Mouse (Mus musculus) adrenal gland, postnatal 4 days (tissue): ENCODE measurements around the gene Bicdl1. TPM values are rescaled to one million over a fixed set of nuclear protein-coding genes. Genes with fewer than 3 reads are reported as not detected.

Experiments
- DNase-seq, 2 experiments: peaks; one replicate each; pipeline ENCODE4 v3.0.0; 2021 to 2022; ENCODE audit warnings: low spot score in 2 of 2, mixed read lengths in 2 of 2
- total RNA-seq, 2 experiments: library from RNA; stranded (reverse); gene quantifications; 2 replicates each; pipeline ENCODE4 v1.2.3; 2021

Gene Bicdl1
- total RNA-seq, 2 experiments from 2014 or later = 16.1 to 18.0 TPM

DNA sequence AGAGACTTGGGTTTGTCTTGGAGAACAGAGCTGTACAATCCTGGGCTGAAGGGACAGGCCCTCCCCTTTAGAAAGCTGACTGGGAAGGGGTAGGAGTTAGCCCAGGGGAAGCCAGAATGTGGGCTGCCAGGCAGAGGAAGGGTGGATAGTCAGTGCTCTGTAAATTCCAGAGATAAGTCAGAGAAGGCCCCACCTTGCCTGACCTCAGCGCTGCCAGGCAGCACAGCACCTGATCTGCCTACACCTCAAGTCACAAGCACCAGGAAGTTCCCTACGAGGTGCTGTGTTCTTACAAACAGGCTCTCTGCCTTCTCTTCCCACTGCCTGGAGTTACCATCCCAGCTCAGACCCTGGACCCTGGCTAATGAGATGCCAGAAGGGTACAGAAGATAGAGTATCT lies 61.0 kb downstream of the Bicdl1 start:
- DNase-seq = no peak

DNA sequence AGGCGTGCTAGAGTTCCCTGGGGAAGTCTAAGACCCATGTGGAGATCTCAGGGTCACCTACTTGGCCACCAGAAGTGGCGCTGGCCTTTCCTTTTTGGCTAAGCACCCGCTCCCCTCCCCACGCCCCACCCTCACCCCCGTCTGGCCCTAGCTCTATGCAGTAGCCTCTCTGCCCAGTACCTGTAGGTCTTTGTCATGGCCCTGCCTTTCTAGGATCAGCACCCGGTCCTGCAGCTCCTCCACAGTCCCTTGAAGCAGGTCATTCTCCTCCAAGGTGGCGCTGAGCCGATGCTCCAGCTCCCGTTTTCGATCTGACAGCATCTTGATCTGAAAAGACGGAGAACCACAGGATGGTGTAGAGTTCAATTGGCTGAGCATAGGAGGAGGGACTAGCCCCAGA lies 61.4 kb downstream of the Bicdl1 start:
- no peak for DNase-seq

DNA sequence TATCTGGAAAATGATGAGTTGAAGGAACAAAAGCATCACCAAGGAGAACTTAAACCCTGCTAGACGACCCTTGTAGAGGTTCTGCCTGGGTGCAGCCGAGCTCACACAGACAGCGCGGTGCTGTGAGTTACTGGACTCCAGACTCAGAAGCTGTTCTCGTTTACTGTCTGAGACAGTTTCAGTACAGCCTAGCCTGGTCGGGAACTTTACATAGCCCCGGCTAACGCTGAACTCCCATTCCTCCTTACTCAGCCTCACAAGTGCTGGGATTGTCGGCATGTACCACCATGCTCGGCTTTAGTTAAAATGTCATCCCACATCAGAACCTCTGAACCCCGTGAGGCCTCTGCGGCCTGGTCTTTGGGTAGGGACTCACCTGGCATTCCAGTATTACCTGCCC lies 62.4 kb downstream of the Bicdl1 start:
- DNase-seq = no peak

- DNase-seq = no peak
Observed at GRCm38 (mm10) chr5:115667894-115668293, 63.5 kb downstream of the Bicdl1 start.

GRCm38 (mm10) chr5:115667210-115667609 lies 64.2 kb downstream of the Bicdl1 start:
- no peak for DNase-seq

- DNase-seq = no peak
Observed at GRCm38 (mm10) chr5:115666366-115667065, 64.9 kb downstream of the Bicdl1 start.

DNA sequence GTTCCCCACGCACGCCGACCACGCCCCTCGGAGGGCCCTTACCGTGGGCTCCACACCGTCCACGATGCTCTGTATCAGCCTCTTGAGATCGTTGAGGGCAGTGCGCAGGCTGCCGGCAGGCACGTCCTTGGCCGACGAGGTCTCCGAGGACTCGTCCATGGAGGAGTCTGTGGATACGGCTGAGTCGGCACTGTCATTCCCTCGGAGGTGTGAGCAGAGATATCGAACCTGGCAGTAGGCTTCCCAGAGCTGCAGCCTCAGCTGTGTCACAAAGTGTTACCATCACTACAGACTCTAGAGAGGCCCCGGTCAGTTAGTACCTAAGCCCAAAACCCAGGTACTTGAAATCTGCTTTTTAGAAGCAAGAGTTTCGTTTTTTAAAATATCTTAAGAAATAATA lies 68.8 kb downstream of the Bicdl1 start:
- DNase-seq = no peak

- DNase-seq = no peak
Observed at GRCm38 (mm10) chr5:115658352-115658751, 73.1 kb downstream of the Bicdl1 start.

- no peak for DNase-seq
Observed at GRCm38 (mm10) chr5:115657234-115657633, 74.2 kb downstream of the Bicdl1 start.

DNA sequence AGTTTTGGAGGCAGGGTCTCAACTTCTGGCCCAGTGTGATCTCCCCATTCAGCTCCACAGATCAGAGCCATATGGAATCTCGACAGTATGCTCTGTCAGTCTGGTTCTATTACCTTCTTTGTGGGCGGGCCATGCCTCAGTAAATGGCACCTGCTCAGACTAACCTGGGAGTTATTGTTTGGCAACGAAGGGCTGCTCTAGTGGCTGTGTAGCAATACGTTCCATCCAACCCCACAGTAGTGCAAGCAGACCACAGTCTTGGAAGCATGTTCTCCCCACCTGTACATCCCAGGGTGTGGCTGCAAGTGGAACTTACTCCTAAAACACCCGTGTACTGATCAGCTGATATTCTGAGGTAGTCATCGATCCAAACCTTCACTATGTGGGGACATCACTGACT lies 74.7 kb downstream of the Bicdl1 start:
- no peak for DNase-seq

GRCm38 (mm10) chr5:115653776-115654175 lies 77.6 kb downstream of the Bicdl1 start:
- no peak for DNase-seq

- peak; percentile 99 to 100 for DNase-seq
Observed at GRCm38 (mm10) chr5:115652681-115653575, 78.5 kb downstream of the Bicdl1 start.

DNA sequence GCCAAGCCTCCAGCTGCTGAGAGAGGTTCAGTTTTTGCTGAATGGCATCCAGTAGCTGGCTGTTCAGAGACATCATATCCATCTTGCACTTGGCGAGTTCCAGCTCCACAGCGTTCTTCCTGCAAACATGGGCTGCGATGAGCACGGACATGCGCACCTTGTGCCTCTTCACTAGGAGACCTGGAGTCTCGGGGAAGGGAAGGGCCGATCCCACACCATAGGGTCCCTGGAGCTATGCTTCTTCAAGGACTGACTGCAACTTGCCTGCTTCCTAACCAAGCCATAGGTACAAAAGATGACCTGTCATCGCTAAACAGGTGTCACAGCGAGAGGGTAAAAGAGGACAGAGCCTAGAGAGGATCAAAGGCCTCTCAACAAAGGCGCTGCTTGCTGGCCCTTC lies 79.6 kb downstream of the Bicdl1 start:
- no peak for DNase-seq

DNA sequence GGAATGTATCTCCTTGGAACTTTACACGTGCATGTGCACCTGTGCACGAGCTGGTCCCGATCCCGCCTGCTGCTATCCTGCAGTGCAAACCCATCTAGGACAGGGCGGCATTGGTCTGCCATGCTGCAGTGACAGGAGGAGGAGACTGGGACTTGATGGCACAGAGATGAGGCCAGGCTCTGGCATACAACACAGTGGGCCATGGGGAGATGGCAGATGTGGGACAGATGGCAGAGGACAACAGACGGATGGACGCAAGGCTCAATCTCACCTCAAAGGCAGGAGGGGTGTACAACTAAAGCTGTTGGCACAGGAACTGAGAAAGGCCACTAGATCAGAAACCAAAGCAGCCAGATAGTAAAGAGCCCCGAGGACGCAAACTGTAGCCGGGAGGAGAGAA lies 80.5 kb downstream of the Bicdl1 start:
- no peak for DNase-seq

GRCm38 (mm10) chr5:115649699-115650098 lies 81.7 kb downstream of the Bicdl1 start:
- no peak for DNase-seq

- DNase-seq = no peak
Observed at GRCm38 (mm10) chr5:115648876-115649275, 82.5 kb downstream of the Bicdl1 start.

- no peak for DNase-seq
Observed at GRCm38 (mm10) chr5:115644192-115644591, 87.2 kb downstream of the Bicdl1 start.

DNA sequence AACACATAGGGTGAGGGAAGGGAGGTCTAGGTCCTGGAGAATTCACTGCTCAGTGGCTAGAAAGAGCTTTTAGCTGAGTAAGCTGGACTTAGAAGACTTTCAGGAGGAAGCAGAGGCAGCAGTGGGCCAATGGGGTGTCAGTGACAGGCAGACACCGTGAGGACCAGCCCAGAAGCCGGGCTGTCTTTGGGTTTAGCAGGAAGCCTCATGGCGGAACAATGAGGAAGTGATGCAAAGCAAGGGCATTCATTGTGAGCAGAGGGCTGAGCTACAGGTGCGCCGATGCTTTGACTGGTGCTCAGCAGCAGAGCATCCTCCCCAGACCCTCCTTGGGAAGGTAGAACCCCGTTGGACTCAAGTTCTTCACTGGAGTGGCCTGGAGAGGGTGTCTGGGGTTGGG lies 95.9 kb downstream of the Bicdl1 start:
- DNase-seq = no peak

GRCm38 (mm10) chr5:115634046-115634445 lies 97.4 kb downstream of the Bicdl1 start:
- no peak for DNase-seq

DNA sequence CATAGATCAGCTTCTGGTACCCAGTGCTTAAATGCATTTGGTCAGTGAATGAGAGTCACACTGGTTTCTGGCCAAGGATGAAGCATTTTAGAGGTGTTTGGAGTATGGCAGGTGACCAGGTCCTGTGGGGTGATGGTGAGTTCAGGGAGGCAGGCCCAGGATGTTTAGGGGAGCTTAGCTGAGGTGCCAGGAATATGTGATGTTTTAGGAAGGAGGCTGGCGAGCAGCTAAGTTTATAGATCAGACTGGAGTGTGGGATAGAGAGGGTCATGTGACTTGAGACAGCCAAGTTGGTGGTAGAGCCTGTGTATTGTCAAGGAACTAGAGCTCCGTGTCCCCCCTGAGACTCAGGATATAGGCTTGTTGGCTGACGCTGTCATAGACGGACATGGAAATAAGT lies 98.4 kb downstream of the Bicdl1 start:
- no peak for DNase-seq

- DNase-seq = peak; percentile 27 to 35
Observed at GRCm38 (mm10) chr5:115632358-115632714, 99.1 kb downstream of the Bicdl1 start.

- peak; percentile 86 to 91 for DNase-seq
Observed at GRCm38 (mm10) chr5:115631505-115632357, 99.7 kb downstream of the Bicdl1 start, which contains the start of gene Rab35. TSS of gene Rab35 (plus strand) at chr5:115631908.
